Mouse (Mus musculus) E14TG2a.4 (cell line): ENCODE results near the gene Ei24.

Experiments
- CTCF ChIP-seq: conservative IDR thresholded peaks from 2 replicates; pipeline ENCODE4 v1.5.1; 2014; ENCODE audit warnings: low read length
- POU5F1 ChIP-seq: IDR thresholded peaks from 2 replicates; pipeline ENCODE4 v1.6.1; 2014; ENCODE audit warnings: low read length, borderline replicate concordance

DNA sequence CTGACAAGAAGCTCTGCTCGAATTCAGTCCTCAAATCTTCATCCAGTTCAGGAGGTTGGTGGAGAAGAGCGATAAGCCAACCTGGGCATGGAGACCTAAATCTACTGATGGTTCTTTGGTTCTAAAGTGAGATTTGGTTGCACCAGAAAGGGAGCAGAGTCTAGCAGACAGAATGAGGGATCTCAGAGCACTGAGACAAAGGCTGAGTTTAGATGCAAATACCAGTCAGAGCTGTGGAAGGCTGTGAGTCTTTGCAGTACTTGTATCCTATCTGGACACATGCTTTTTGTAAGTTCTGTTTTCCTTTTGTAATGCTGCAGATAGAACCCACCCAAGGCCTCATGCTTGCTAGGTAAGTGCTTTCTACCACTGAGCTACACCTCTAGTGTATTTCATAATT lies 24.8 kb upstream of the Ei24 start:
- TF ChIP-seq CTCF (no peak), POU5F1 (no peak)
